Mouse (Mus musculus): ENCODE data around the gene Snx20. TPM values are rescaled to one million over a fixed set of nuclear protein-coding genes. Genes with fewer than 3 reads are reported as not detected.
A peak's percentile ranks its signal among the peaks of the same experiment; 100 is the strongest.

The Snx20 gene
- total RNA-seq, 2 experiments from 2014 or later = 60.5 to 71.3 TPM

GRCm38 (mm10) chr8:88609036-88609435 is 26.9 kb downstream of the Snx20 start:
- no peak for ATAC-seq (ENCODE audit: poor library complexity, severe bottlenecking)

DNA sequence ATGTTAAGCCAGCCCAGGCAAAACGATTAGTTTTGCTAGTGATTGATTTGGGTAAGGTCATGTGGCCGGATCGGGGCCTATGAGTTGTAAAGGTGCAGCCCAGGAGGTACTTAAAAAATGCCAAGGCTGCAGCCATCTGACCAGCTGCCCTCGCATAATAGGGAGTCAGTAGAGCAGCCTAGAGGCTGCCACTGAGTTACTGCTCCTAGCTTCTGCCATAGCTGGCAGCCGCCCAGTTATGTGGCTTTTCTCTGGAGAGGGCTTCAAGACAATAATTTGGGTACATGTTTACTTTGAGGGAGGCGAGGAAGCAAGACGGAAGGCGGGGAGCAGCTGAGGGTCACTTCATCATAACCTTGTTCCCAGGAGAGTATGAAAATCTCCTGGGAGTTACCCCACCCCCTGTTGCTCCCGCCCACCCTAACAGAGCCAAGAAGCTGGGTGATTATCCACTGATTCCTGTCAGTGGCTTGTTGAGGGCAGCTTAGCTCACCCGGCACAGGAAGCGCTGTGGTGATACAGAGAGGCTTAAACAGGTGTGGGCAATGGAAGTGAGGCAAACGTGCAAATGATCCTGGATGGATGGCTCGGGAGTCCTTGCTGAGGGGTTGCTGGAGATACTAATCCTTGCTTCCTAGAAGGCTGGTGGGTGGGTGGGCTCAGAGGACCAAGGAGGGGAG is 30.4 kb downstream of the Snx20 start:
- no peak for ATAC-seq (ENCODE audit: poor library complexity, severe bottlenecking)

GRCm38 (mm10) chr8:88604065-88605038 is 31.6 kb downstream of the Snx20 start:
- no peak for ATAC-seq (ENCODE audit: poor library complexity, severe bottlenecking)

- ATAC-seq (ENCODE audit: poor library complexity, severe bottlenecking) = no peak
Observed at GRCm38 (mm10) chr8:88603446-88603989, 32.4 kb downstream of the Snx20 start.

- no peak for ATAC-seq (ENCODE audit: poor library complexity, severe bottlenecking)
Observed at GRCm38 (mm10) chr8:88599491-88599890, 36.4 kb downstream of the Snx20 start.

- no peak for ATAC-seq (ENCODE audit: poor library complexity, severe bottlenecking)
Observed at GRCm38 (mm10) chr8:88598578-88598977, 37.4 kb downstream of the Snx20 start.

DNA sequence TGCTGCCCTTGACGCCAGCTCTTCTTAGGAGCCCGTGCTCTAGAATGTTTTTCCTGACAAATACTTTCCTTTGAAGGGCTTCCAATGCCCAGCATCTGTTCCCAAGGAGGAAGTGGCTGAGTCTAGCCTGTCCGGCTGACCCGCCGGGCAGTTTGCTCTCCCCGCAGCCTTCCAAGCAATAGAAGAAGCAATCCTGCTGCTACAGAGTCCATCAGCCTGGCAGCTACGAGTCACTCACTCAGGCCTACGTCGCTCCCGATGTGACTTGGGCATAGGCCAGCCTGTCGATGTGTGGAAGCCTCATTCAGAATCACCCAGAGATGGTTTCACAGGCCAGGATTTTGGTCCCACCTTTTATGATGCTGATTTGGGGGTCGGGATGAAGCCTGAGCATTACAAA is 39.9 kb downstream of the Snx20 start:
- no peak for ATAC-seq (ENCODE audit: poor library complexity, severe bottlenecking)

DNA sequence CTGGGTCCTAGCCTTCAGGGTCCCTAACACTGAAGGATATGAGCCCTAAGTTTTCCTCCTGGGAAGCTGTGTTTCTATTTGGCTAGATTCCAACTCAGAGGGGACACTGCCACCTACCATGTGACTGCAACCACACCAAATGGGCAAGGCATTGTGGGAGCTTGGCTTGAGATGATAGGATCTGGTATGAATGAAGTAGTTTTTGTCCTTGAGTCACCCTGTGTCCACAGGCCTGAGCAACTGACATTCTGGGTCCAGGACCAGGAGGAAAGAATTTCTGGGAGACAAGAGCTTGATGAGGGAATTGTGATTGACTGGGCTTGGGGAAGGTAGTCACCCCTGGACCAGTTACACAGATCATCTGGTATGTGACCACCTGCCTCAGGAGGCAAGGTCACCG is 42.0 kb downstream of the Snx20 start:
- no peak for ATAC-seq (ENCODE audit: poor library complexity, severe bottlenecking)

- no peak for ATAC-seq (ENCODE audit: poor library complexity, severe bottlenecking)
Observed at GRCm38 (mm10) chr8:88590226-88590625, 45.7 kb downstream of the Snx20 start.

- ATAC-seq (ENCODE audit: poor library complexity, severe bottlenecking) = no peak
Observed at GRCm38 (mm10) chr8:88588205-88588889, 47.6 kb downstream of the Snx20 start.

DNA sequence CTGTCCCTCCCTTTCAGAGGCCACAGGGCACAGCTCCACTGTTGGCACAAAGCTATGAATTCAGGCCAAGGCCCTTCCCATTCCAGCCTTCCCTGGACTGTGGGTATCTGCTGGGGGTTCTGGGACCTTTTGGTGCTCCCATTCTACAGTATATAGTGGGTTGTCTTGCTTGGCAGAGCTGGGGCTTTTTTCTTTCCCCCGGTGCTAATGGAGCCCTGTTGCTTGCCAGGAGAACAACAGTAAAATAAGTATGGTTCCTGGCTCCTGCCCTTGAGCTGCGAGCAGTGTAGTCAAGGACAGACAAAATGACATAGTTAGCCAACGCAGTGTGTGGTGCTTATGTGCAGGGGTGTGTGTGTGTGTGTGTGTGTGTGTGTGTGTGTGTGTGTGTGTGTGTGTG is 52.1 kb downstream of the Snx20 start:
- no peak for ATAC-seq (ENCODE audit: poor library complexity, severe bottlenecking)

DNA sequence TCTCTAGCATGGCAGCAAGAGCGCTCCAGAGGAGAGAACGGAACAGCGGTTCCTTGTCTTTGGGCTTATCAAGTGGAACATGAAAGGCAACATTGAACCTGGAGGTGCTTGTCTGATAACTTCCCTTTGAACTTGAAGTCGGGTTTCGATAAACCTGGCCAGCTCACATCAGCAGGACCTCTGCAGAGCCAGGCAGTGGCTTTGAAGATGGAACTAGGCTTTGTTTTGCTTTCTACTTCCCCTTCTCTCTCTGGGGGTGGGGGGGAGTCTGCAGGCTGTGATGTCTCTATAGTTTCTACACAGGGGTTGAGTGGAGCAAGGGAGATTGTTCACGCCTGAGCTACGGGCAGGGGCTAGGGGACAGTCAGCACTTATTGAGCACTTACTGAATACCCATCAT is 55.1 kb downstream of the Snx20 start:
- peak; percentile 64 for ATAC-seq (ENCODE audit: poor library complexity, severe bottlenecking)

DNA sequence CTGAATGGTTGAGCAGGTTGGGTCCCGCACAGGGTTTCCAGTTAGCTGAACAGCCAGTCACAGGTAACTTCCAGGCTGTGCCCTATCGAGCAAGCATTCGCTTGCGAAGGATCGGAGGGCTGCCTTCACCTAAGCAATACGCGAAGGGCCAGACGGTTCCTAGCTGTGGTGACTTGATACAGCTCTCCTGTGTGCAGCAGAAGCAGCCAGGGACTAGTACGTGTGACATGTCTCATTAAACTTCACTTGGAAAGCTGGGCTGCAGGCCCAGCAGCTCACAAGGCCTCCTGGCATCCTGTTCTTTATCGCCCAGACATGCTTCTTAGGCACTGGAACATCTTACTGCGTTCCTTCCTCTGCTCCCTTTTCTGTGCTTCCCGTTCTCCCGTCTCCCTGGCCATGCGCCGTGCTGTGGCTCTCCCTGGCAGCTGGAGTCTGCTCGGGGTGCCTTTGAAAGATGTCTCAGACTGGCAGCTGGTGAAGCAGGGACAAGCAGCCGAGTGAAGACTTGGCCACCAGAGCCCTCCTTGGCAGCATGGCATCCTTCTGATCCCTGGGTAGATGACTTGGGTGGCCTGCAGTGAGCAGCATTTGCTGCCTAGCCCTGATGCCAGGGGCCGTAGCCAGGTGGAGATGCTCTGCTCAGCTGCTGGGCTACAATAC is 56.1 kb downstream of the Snx20 start:
- ATAC-seq (ENCODE audit: poor library complexity, severe bottlenecking) = no peak

- no peak for ATAC-seq (ENCODE audit: poor library complexity, severe bottlenecking)
Observed at GRCm38 (mm10) chr8:88579246-88579645, 56.7 kb downstream of the Snx20 start.

GRCm38 (mm10) chr8:88578413-88579175 is 57.3 kb downstream of the Snx20 start:
- ATAC-seq (ENCODE audit: poor library complexity, severe bottlenecking) = no peak

GRCm38 (mm10) chr8:88577666-88578065 is 58.3 kb downstream of the Snx20 start:
- ATAC-seq (ENCODE audit: poor library complexity, severe bottlenecking) = no peak

All from megakaryocyte, adult 5-6 weeks (primary cell).